Mouse (Mus musculus): ENCODE measurements at regions not wholly inside any gene's neighbourhood (a gene's known extent, or its start where the extent isn't known, plus 50 kb on each side); places are given as distances from the start of the nearest gene placed in this dataset.

GRCm38 (mm10) chr11:117040829-117041228, 74.1 kb upstream of the Sec14l1 start:
- TF ChIP-seq CTCF (IDR thresholded peaks at IDR 0.05; ENCODE audit: low read depth) (no peak), EP300 (optimal IDR thresholded peaks at IDR 0.05) (no peak)

Data from stomach, postnatal 0 days (tissue).